Mouse (Mus musculus) hindbrain, postnatal 0 days (tissue): ENCODE data around the gene Eef1b2. TPM values are rescaled to one million over a fixed set of nuclear protein-coding genes. Genes with fewer than 3 reads are reported as not detected.

Experiments used
- ATAC-seq: fragments of 200-750 bp; cut with Nextera tagmentation; 2 replicates; pipeline ENCODE4 v1.8.0; 2017; ENCODE audit warnings: mild to moderate bottlenecking, moderate TSS enrichment, moderate library complexity
- DNase-seq: peaks from one replicate; pipeline ENCODE4 v3.0.0-alpha.2; 2015; ENCODE audit warnings: low spot score
- H3K27ac ChIP-seq: fragments of 300-500 bp; sonication (generic); 2 replicates; pipeline ENCODE4 v1.5.1; 2014; ENCODE audit warnings: mild to moderate bottlenecking
- H3K27me3 ChIP-seq: fragments of 300-500 bp; sonication (generic); 2 replicates; pipeline ENCODE4 v1.6.1; 2014; ENCODE audit warnings: low read length, mixed read lengths; ENCODE audit not compliant: insufficient read depth
- H3K36me3 ChIP-seq: fragments of 300-500 bp; sonication (generic); 2 replicates; pipeline ENCODE4 v1.6.1; 2014; ENCODE audit warnings: low read length, mixed read lengths; ENCODE audit not compliant: insufficient read depth
- H3K4me1 ChIP-seq: fragments of 300-500 bp; sonication (generic); 2 replicates; pipeline ENCODE4 v1.6.1; 2014; ENCODE audit warnings: antibody characterized with exemption, low read length, mixed read lengths; ENCODE audit not compliant: insufficient read depth
- H3K4me2 ChIP-seq: fragments of 300-500 bp; sonication (generic); 2 replicates; pipeline ENCODE4 v1.6.1; 2014; ENCODE audit warnings: low read depth, mild to moderate bottlenecking, low read length, moderate library complexity, mixed read lengths
- H3K4me3 ChIP-seq: fragments of 300-500 bp; sonication (generic); 2 replicates; pipeline ENCODE4 v1.5.1; 2014; ENCODE audit warnings: low read length
- H3K9ac ChIP-seq: fragments of 300-500 bp; sonication (generic); replicated peaks from 2 replicates; pipeline ENCODE4 v1.6.1; 2014; ENCODE audit warnings: mild to moderate bottlenecking, low read length, moderate library complexity, mixed read lengths
- H3K9me3 ChIP-seq: fragments of 300-500 bp; sonication (generic); 2 replicates; pipeline ENCODE4 v1.6.1; 2016; ENCODE audit warnings: low read length, mixed read lengths
- CTCF ChIP-seq: IDR thresholded peaks from 2 replicates; pipeline ENCODE4 v1.5.1; 2016; ENCODE audit warnings: antibody characterized with exemption, control low read depth, low read depth
- WGBS: fragments of 180-500 bp; shearing (Covaris S2); extraction: QIAGEN DNeasy Blood & Tissue Kit; methylation state at CpG from one replicate; pipeline ENCODE4 v1.1.7; 2014; 5-methylcytosine and 5-hydroxymethylcytosine counted together
- microRNA-seq, 2 experiments: library from miRNA; unstranded; fragments of <30 nt; microRNA quantifications; one replicate each; pipeline ENCODE4; 2016
- polyA plus RNA-seq: library from polyadenylated mRNA; unstranded; fragments of >200 nt; fragmentation: Nextera tagmentation; extraction: Ambion mirVana; gene quantifications from 2 replicates; pipeline ENCODE4 v1.2.1, GENCODE M21; 2015
- total RNA-seq: library from RNA; depleted of rRNA; stranded (reverse); fragments of >200 nt; gene quantifications from 2 replicates; pipeline ENCODE4 v1.2.3, GENCODE M21; 2014; rRNA removed

Eef1b2 gene
- total and polyA plus RNA-seq, 2 experiments from 2014 or later: 465 to 611 TPM

GRCm38 (mm10) chr1:63214271-63214558 lies 37.6 kb downstream of the Eef1b2 start, which contains the start of gene Gpr1:
Gpr1 (minus strand) TSS chr1:63214543.
- H3K9me3 ChIP-seq: no peaks in the 10 kb centered on the region
- H3K4me3 ChIP-seq: peak within 1 kb of the TSS; percentile 14; the same call in 1 of the 2 replicates
- peak within 1 kb of the TSS; percentile 48 for H3K27ac ChIP-seq
- H3K4me2 ChIP-seq: peak within 1 kb of the TSS; percentile 38
- H3K4me1 ChIP-seq: no peaks in the 10 kb centered on the region; the same call in 1 of the 2 replicates
- no peak for ATAC-seq
- DNase-seq: no peak
- 0 out of 2 replicates have a peak within 1 kb of the TSS, but pooled peaks have one; percentile 17 for H3K9ac ChIP-seq
- 43% methylated on average over 3 of the region's 3 CpGs for WGBS
- no peak for TF ChIP-seq CTCF
- no peaks in the 10 kb centered on the region for H3K36me3 ChIP-seq
- no peaks in the 10 kb centered on the region for H3K27me3 ChIP-seq

GRCm38 (mm10) chr1:63214631-63215030 lies 38.0 kb downstream of the Eef1b2 start:
- Histone ChIP-seq H3K36me3 (no peaks in the 10 kb centered on the region), H3K9ac (no peak overlapping the region), H3K4me1 (no peaks in the 10 kb centered on the region; the same call in 1 of the 2 replicates), H3K9me3 (no peaks in the 10 kb centered on the region), H3K4me2 (no peak overlapping the region), H3K27me3 (no peaks in the 10 kb centered on the region), H3K4me3 (no peak overlapping the region), H3K27ac (no peak overlapping the region)
- no peak for ATAC-seq
- TF ChIP-seq CTCF: no peak
- DNase-seq: no peak
- WGBS: 50% methylated on average over 7 of the region's 7 CpGs

GRCm38 (mm10) chr1:63219277-63219676 lies 42.7 kb downstream of the Eef1b2 start:
- H3K9ac ChIP-seq: no peak overlapping the region
- TF ChIP-seq CTCF: no peak
- H3K4me3 ChIP-seq: no peak overlapping the region
- H3K4me1 ChIP-seq: no peaks in the 10 kb centered on the region; the same call in 1 of the 2 replicates
- H3K36me3 ChIP-seq: no peaks in the 10 kb centered on the region
- no peak for DNase-seq
- no peak overlapping the region for H3K4me2 ChIP-seq
- WGBS: 95% methylated on average over 4 of the region's 4 CpGs
- no peaks in the 10 kb centered on the region for H3K27me3 ChIP-seq
- no peak overlapping the region for H3K27ac ChIP-seq
- H3K9me3 ChIP-seq: no peaks in the 10 kb centered on the region
- no peak for ATAC-seq

- Histone ChIP-seq H3K4me3 (no peak overlapping the region), H3K36me3 (no peaks in the 10 kb centered on the region), H3K9ac (no peak overlapping the region), H3K4me2 (no peak overlapping the region), H3K4me1 (no peaks in the 10 kb centered on the region), H3K9me3 (no peaks in the 10 kb centered on the region), H3K27ac (no peak overlapping the region), H3K27me3 (no peaks in the 10 kb centered on the region)
- TF ChIP-seq CTCF: no peak
- 88% methylated on average over 4 of the region's 4 CpGs for WGBS
- no peak for DNase-seq
- ATAC-seq: no peak
Measured at GRCm38 (mm10) chr1:63225009-63225408, 48.4 kb downstream of the Eef1b2 start.

GRCm38 (mm10) chr1:63225890-63226289 lies 49.3 kb downstream of the Eef1b2 start:
- WGBS: 11% methylated on average over 7 of the region's 7 CpGs
- H3K36me3 ChIP-seq: no peaks in the 10 kb centered on the region
- no peaks in the 10 kb centered on the region for H3K4me1 ChIP-seq
- ATAC-seq (no peak), DNase-seq (no peak)
- H3K9me3 ChIP-seq: no peaks in the 10 kb centered on the region
- no peak overlapping the region for H3K27ac ChIP-seq
- H3K4me3 ChIP-seq: no peak overlapping the region
- no peak overlapping the region for H3K9ac ChIP-seq
- no peak for TF ChIP-seq CTCF
- H3K27me3 ChIP-seq: no peaks in the 10 kb centered on the region
- H3K4me2 ChIP-seq: no peak overlapping the region

GRCm38 (mm10) chr1:63227241-63227640 lies 50.6 kb downstream of the Eef1b2 start:
- WGBS: 83% methylated on average over 5 of the region's 5 CpGs
- no peak overlapping the region for H3K4me2 ChIP-seq
- H3K9ac ChIP-seq: no peak overlapping the region
- H3K9me3 ChIP-seq: no peaks in the 10 kb centered on the region
- no peak overlapping the region for H3K27ac ChIP-seq
- H3K27me3 ChIP-seq: no peaks in the 10 kb centered on the region
- no peak overlapping the region for H3K4me3 ChIP-seq
- no peak for TF ChIP-seq CTCF
- H3K36me3 ChIP-seq: no peaks in the 10 kb centered on the region
- no peak for DNase-seq
- no peaks in the 10 kb centered on the region for H3K4me1 ChIP-seq
- ATAC-seq: no peak

Small RNA genes within 50 kb of the gene (microRNA-seq; reads per million reads assigned to microRNA genes)
- gene Gm24557 (0 reads per million in 2 experiments), gene Gm27512 (0 reads per million in 2 experiments)

Other genes with a start within 250 kb of the Eef1b2 start
- 10.4 and 11.2 TPM in 2 replicates for gene Ino80d, start 62.2 kb upstream of the Eef1b2 start, total RNA-seq
- 7.7 and 9.2 TPM in 2 replicates for gene Ino80d, start 62.2 kb upstream of the Eef1b2 start, polyA plus RNA-seq
- gene Ndufs1, start within 50 bp of the Eef1b2 start, total RNA-seq: 90.2 and 105 TPM in 2 replicates
- 148 and 151 TPM in 2 replicates for gene Ndufs1, start within 50 bp of the Eef1b2 start, polyA plus RNA-seq
- 1.2 TPM in 1 of 2 replicates, not detected in the other for gene Gpr1, start 37.7 kb downstream of the Eef1b2 start, total RNA-seq
- gene Gpr1, start 37.7 kb downstream of the Eef1b2 start, polyA plus RNA-seq: 0.34 and 0.48 TPM in 2 replicates
- gene Zdbf2, start 96.4 kb downstream of the Eef1b2 start, total RNA-seq: 17.4 and 30.5 TPM in 2 replicates
- gene Zdbf2, start 96.4 kb downstream of the Eef1b2 start, polyA plus RNA-seq: 36.4 and 38.2 TPM in 2 replicates